Mouse (Mus musculus) intestine, embryonic 15.5 days (tissue): ENCODE data around the gene Ctse. TPM values are rescaled to one million over a fixed set of nuclear protein-coding genes. Genes with fewer than 3 reads are reported as not detected.

Experiments
- ATAC-seq: fragments of 200-750 bp; cut with Nextera tagmentation; 2 replicates; pipeline ENCODE4 v1.8.0; 2017; ENCODE audit warnings: moderate TSS enrichment, moderate library complexity
- H3K27ac ChIP-seq: fragments of 300-500 bp; sonication (generic); 2 replicates; pipeline ENCODE4 v1.5.1; 2015; ENCODE audit warnings: mild to moderate bottlenecking, inconsistent platforms
- H3K27me3 ChIP-seq: fragments of 300-500 bp; sonication (generic); replicated peaks from 2 replicates; pipeline ENCODE4 v1.6.1; 2015; ENCODE audit warnings: inconsistent platforms
- H3K36me3 ChIP-seq: fragments of 300-500 bp; sonication (generic); 2 replicates; pipeline ENCODE4 v1.6.1; 2015; ENCODE audit warnings: inconsistent platforms
- H3K4me1 ChIP-seq: fragments of 300-500 bp; sonication (generic); replicated peaks from 2 replicates; pipeline ENCODE4 v1.6.1; 2015; ENCODE audit warnings: inconsistent platforms
- H3K4me2 ChIP-seq: fragments of 300-500 bp; sonication (generic); replicated peaks from 2 replicates; pipeline ENCODE4 v1.6.1; 2015; ENCODE audit warnings: mild to moderate bottlenecking, inconsistent platforms
- H3K4me3 ChIP-seq: fragments of 300-500 bp; sonication (generic); replicated peaks from 2 replicates; pipeline ENCODE4 v1.5.1; 2015; ENCODE audit warnings: inconsistent platforms
- H3K9ac ChIP-seq: fragments of 300-500 bp; sonication (generic); 2 replicates; pipeline ENCODE4 v1.6.1; 2015; ENCODE audit warnings: inconsistent platforms
- H3K9me3 ChIP-seq: fragments of 300-500 bp; sonication (generic); 2 replicates; pipeline ENCODE4 v1.6.1; 2016; ENCODE audit warnings: inconsistent platforms
- WGBS: fragments of 180-500 bp; shearing (Covaris S2); methylation state at CpG from one replicate; pipeline ENCODE4 v1.1.7; 2015; 5-methylcytosine and 5-hydroxymethylcytosine counted together
- polyA plus RNA-seq: library from polyadenylated mRNA; unstranded; fragments of >200 nt; fragmentation: Nextera tagmentation; extraction: Ambion mirVana; gene quantifications from 2 replicates; pipeline ENCODE4 v1.2.1, GENCODE M21; 2015

The Ctse gene
- polyA plus RNA-seq, 1 experiment from 2014 or later: 0.85 TPM

GRCm38 (mm10) chr1:131712386-131712785 lies 74.3 kb downstream of the Ctse start:
- Histone ChIP-seq H3K9me3 (no peaks in the 10 kb centered on the region), H3K4me2 (no peak overlapping the region), H3K27me3 (no peaks in the 10 kb centered on the region), H3K9ac (no peak overlapping the region), H3K4me1 (no peaks in the 10 kb centered on the region), H3K36me3 (no peaks in the 10 kb centered on the region), H3K4me3 (no peak overlapping the region), H3K27ac (no peak overlapping the region)
- ATAC-seq: peak; percentile 53; the same call in 1 of the 2 replicates
- 26% methylated on average over 2 of the region's 2 CpGs for WGBS

- no peak for ATAC-seq
- no peaks in the 10 kb centered on the region for H3K36me3 ChIP-seq
- WGBS: 75% methylated on average over 20 of the region's 20 CpGs
Observed at GRCm38 (mm10) chr1:131714388-131715337, 76.6 kb downstream of the Ctse start.

GRCm38 (mm10) chr1:131718952-131719694 lies 81.0 kb downstream of the Ctse start:
- no peak for ATAC-seq
- Histone ChIP-seq H3K9me3 (no peaks in the 10 kb centered on the region), H3K4me3 (no peak overlapping the region), H3K4me1 (no peaks in the 10 kb centered on the region), H3K27ac (no peak overlapping the region), H3K36me3 (no peaks in the 10 kb centered on the region), H3K4me2 (no peak overlapping the region), H3K9ac (no peak overlapping the region), H3K27me3 (no peaks in the 10 kb centered on the region)
- 75% methylated on average over 16 of the region's 16 CpGs for WGBS

More at GRCm38 (mm10) chr1:131714388-131715337, 76.6 kb downstream of the Ctse start:
- Histone ChIP-seq H3K9me3 (no peaks in the 10 kb centered on the region), H3K27me3 (no peaks in the 10 kb centered on the region), H3K4me2 (no peak overlapping the region), H3K4me3 (no peak overlapping the region), H3K4me1 (no peaks in the 10 kb centered on the region), H3K9ac (no peak overlapping the region), H3K27ac (no peak overlapping the region)

GRCm38 (mm10) chr1:131721989-131722388 lies 83.9 kb downstream of the Ctse start:
- no peaks in the 10 kb centered on the region for H3K36me3 ChIP-seq
- no peak overlapping the region for H3K27ac ChIP-seq
- H3K27me3 ChIP-seq: no peaks in the 10 kb centered on the region
- no peak overlapping the region for H3K9ac ChIP-seq
- no peaks in the 10 kb centered on the region for H3K9me3 ChIP-seq
- ATAC-seq: no peak
- 70% methylated on average over 3 of the region's 3 CpGs for WGBS
- H3K4me2 ChIP-seq: no peak overlapping the region
- H3K4me1 ChIP-seq: no peaks in the 10 kb centered on the region
- H3K4me3 ChIP-seq: no peak overlapping the region

GRCm38 (mm10) chr1:131723549-131723948 lies 85.4 kb downstream of the Ctse start:
- H3K4me2 ChIP-seq: no peak overlapping the region
- H3K27ac ChIP-seq: no peak overlapping the region
- no peaks in the 10 kb centered on the region for H3K36me3 ChIP-seq
- H3K4me1 ChIP-seq: no peaks in the 10 kb centered on the region
- WGBS: 83% methylated on average over 4 of the region's 4 CpGs
- H3K4me3 ChIP-seq: no peak overlapping the region
- no peaks in the 10 kb centered on the region for H3K27me3 ChIP-seq
- no peak overlapping the region for H3K9ac ChIP-seq
- no peaks in the 10 kb centered on the region for H3K9me3 ChIP-seq
- no peak for ATAC-seq

Other genes starting within 250 kb of the Ctse start
- gene Srgap2, start 111.0 kb upstream of the Ctse start, polyA plus RNA-seq: 7.9 and 8.3 TPM in 2 replicates
- 2.2 and 2.8 TPM in 2 replicates for gene Fam72a, start 110.4 kb upstream of the Ctse start, polyA plus RNA-seq
- gene Avpr1b, start 39.1 kb upstream of the Ctse start, polyA plus RNA-seq: not detected in 2 replicates
- gene Rab7b, start 50.4 kb downstream of the Ctse start, polyA plus RNA-seq: 4.2 and 5.0 TPM in 2 replicates
- gene Slc26a9, start 105.7 kb downstream of the Ctse start, polyA plus RNA-seq: 0.68 and 3.6 TPM in 2 replicates
- 3.8 and 5.6 TPM in 2 replicates for gene Pm20d1, start 159.1 kb downstream of the Ctse start, polyA plus RNA-seq
- gene Slc41a1, start 189.2 kb downstream of the Ctse start, polyA plus RNA-seq: 10.5 and 10.7 TPM in 2 replicates
- 19.4 and 21.6 TPM in 2 replicates for gene Rab29, start 228.9 kb downstream of the Ctse start, polyA plus RNA-seq